Mouse (Mus musculus): ENCODE measurements around the gene Atp2a3.

DNA sequence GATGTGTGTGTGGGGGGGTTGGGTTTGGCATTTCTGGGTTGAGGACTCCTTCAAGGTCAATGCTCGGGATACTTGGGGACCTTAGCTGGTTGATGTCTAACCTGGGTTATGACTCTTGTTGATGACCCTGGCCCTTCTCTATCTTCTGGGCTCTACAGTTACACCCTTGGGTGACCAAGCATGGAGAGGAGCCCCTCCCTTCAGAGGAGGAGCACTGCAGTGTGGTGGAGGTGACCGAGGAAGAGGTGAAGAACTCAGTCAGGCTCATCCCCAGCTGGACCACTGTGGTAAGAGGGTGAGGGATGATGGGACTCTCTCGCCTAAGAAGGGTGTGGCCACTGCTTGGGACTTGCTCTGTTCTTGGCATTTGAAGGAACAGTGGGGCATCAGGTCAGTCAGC lies 76.7 kb downstream of the Atp2a3 start:
- TF ChIP-seq CTCF (IDR thresholded peaks at IDR 0.05; ENCODE audit: control insufficient read depth, insufficient read depth, insufficient replicate concordance, low read depth, low read length), result no peak
- no peak for TF ChIP-seq POLR2A (IDR thresholded peaks at IDR 0.05; ENCODE audit: control insufficient read depth, low read depth, low read length)

All from testis, adult 2 months (tissue).